Mouse (Mus musculus) activated CD4-positive, CD25-positive, alpha-beta regulatory T cell (primary cell): ENCODE results near the gene Olfr118. TPM values are rescaled to one million over a fixed set of nuclear protein-coding genes. Genes with fewer than 3 reads are reported as not detected.

Source experiments
- polyA plus RNA-seq, 2 experiments: library from polyadenylated mRNA; unstranded; fragments of 100-300 nt; shearing (Covaris generic); gene quantifications; one replicate each; pipeline ENCODE4 v1.2.1; 2017

The Olfr118 gene
- under 1 TPM in 1 of 2 experiments, not detected in 1; 0.08 TPM for polyA plus RNA-seq

GRCm38 (mm10) chr17:37666688-37667087 is at the start of gene Olfr118:
TSS of gene Olfr118 (plus strand) at chr17:37666988.

GRCm38 (mm10) chr17:37627009-37627408 is 39.8 kb upstream of the Olfr118 start, which contains the start of the genes Olfr115 and Olfr116:
TSS of gene Olfr115 (minus strand) at chr17:37627109.
TSS of gene Olfr116 (minus strand) at chr17:37627199.

DNA sequence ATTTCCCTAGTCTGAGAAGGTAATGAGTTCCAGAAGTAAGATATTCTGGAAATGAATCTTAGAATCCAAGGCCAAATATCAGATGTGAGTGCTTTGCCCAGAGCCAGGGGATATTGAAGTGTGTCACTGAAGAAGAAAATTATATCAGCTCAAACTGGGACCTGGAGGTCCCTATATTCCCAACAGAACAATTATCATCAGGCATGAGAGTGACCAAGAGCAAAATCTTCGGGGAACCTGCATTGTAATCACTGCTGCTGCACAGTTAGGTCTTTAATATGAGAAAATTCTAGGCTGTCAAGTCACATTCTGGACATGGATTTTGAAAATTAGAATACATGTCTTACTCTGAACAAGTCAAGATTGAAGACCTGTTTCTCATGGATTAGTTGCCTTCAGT is 3.1 kb upstream of the Olfr118 start, which contains the start of gene Olfr117:
Gene Olfr117 (minus strand): TSS at position 101 of the 400 bp plus-strand sequence.

DNA sequence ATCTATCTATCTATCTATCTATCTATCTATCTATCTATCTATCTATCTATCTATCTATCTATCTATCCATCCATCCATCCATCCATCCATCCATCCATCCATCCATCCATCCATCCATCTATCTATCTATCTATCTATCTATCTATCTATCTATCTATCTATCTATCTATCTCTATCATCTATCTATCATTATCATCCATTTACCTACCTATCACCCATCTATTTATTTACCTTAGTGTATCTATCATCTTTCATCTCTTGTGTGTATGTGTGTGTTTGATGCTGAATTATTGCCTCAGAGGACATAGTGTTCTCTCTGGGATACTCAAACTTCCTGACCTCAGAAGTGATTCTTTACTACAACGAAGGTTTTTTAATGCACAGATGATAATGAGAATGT is 29.5 kb downstream of the Olfr118 start, which contains the start of gene Olfr119:
Gene Olfr119 (plus strand): TSS at position 301 of the 400 bp plus-strand sequence.

DNA sequence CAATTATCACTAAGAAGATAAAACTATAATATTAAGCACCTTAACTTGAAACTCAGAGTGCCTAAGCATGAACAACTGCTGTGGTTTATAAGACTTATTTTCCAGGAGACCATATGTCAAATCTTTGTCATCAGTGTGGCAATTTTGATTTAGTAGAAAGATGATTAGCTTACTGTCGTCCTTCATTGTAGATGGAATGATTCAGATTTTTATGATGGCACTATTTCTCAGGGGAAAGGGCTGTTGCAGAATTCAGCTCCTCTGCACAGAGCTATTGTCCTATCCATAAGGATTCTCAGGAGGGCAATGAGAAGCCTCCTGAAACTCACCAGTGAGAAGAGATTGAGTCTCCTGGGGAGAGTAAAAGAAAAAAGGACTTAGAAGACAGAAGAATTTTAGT is 54.7 kb downstream of the Olfr118 start, which contains the start of gene Olfr120:
Gene Olfr120 (plus strand): TSS at position 301 of the 400 bp plus-strand sequence.

Other genes starting within 250 kb of the Olfr118 start
- gene Olfr108, start 221.5 kb upstream of the Olfr118 start, polyA plus RNA-seq = not detected
- under 1 TPM in 1 of 2 experiments, not detected in 1; 0.10 TPM for gene Olfr109, start 208.1 kb upstream of the Olfr118 start, polyA plus RNA-seq
- 1 to 10 TPM in 1 of 2 experiments, under 1 TPM in 1; 0.37 to 2.2 TPM for gene H2-M2, start 183.4 kb upstream of the Olfr118 start, polyA plus RNA-seq
- not detected for gene Olfr110, start 174.5 kb upstream of the Olfr118 start, polyA plus RNA-seq
- not detected for gene Olfr111, start 159.0 kb upstream of the Olfr118 start, polyA plus RNA-seq
- gene Olfr112, start 97.5 kb upstream of the Olfr118 start, polyA plus RNA-seq = not detected
- gene Olfr113, start 89.3 kb upstream of the Olfr118 start, polyA plus RNA-seq = not detected
- gene Olfr114, start 74.2 kb upstream of the Olfr118 start, polyA plus RNA-seq = not detected
- not detected for gene Olfr115, start 39.9 kb upstream of the Olfr118 start, polyA plus RNA-seq
- gene Olfr116, start 39.8 kb upstream of the Olfr118 start, polyA plus RNA-seq = not detected
- gene Olfr117, start 3.2 kb upstream of the Olfr118 start, polyA plus RNA-seq = under 1 TPM in 1 of 2 experiments, not detected in 1; 0.09 TPM
- gene Olfr119, start 29.6 kb downstream of the Olfr118 start, polyA plus RNA-seq = under 1 TPM in 1 of 2 experiments, not detected in 1; 0.12 TPM
- not detected for gene Olfr120, start 54.8 kb downstream of the Olfr118 start, polyA plus RNA-seq
- not detected for gene Olfr121, start 81.9 kb downstream of the Olfr118 start, polyA plus RNA-seq
- under 1 TPM in 1 of 2 experiments, not detected in 1; 0.29 TPM for gene Olfr122, start 101.6 kb downstream of the Olfr118 start, polyA plus RNA-seq
- gene Olfr123, start 126.5 kb downstream of the Olfr118 start, polyA plus RNA-seq = not detected
- not detected for gene Olfr124, start 132.9 kb downstream of the Olfr118 start, polyA plus RNA-seq
- not detected for gene Olfr125, start 166.0 kb downstream of the Olfr118 start, polyA plus RNA-seq
- gene Olfr126, start 180.5 kb downstream of the Olfr118 start, polyA plus RNA-seq = under 1 TPM in 1 of 2 experiments, not detected in 1; 0.20 TPM
- gene Olfr127, start 233.4 kb downstream of the Olfr118 start, polyA plus RNA-seq = under 1 TPM in 1 of 2 experiments, not detected in 1; 0.31 TPM